Mouse (Mus musculus) liver, adult 2 months (tissue): ENCODE measurements around the gene Gm11111.

ENCODE experiments used
- CTCF ChIP-seq: fragments of 200-500 bp; IDR thresholded peaks from 2 replicates; pipeline ENCODE4 v1.5.1; 2011; ENCODE audit warnings: low read depth, low read length, control low read depth
- POLR2A ChIP-seq: fragments of 200-500 bp; IDR thresholded peaks from 2 replicates; pipeline ENCODE4 v1.6.1; 2011; ENCODE audit warnings: low read length, control low read depth; ENCODE audit not compliant: insufficient read depth; ENCODE audit errors: extremely low read depth

DNA sequence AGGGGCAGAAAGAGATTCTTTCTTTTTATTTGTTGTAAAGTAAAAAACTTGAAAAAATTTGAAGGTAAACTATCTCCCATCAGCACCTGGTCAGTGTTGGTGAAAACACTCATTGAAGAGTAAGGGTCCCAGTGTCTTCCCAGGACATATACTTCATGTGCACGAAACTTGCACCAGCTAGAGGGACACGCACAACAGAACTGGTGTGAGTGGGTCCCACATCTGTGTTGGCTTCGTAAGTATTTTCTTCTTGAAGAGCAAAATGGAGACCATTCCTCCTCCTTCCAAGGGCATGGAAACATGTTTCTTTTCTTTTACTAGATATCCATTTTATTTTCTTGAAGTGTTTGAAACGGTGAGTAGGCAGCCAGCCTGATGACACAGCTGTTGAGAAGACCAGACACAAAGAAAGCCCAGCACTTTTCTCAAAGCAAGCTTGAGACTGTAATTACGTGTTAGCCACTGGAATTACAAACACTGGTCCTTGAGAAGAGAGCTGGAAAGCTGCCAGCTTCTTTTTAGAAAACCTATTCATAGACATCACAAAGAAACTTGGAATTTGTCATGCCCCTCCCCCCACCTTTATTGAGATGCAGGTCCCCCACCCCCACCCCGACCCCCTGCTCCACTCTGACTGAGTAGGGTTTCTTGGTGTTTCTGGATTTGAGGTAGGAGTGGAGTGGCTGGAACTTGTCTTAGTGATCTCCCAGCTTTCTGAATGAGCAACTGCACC lies 14.1 kb downstream of the Gm11111 start:
- TF ChIP-seq CTCF: no peak
- TF ChIP-seq POLR2A: no peak
